Mouse (Mus musculus) 3T3-L1 (cell line): ENCODE data around the gene Arpc2.
A peak's percentile ranks its signal among the peaks of the same experiment; 100 is the strongest.
"Not testable (repeated sequence)": the region's sequence is repeated elsewhere in the genome, so short reads cannot be mapped to it uniquely, and the experiment has no call there.

ENCODE experiments used
- DNase-seq: peaks from one replicate; pipeline ENCODE4 v3.0.0-alpha.2; 2015; ENCODE audit warnings: low read depth, low spot score

Gene Arpc2

GRCm38 (mm10) chr1:74283686-74284463 lies 48.0 kb downstream of the Arpc2 start:
- peak; percentile 68 for DNase-seq

GRCm38 (mm10) chr1:74284543-74285160 lies 48.8 kb downstream of the Arpc2 start, which contains the start of the genes Aamp and Pnkd:
Gene Aamp, minus strand, starts transcription at chr1:74284738.
Gene Pnkd, plus strand, starts transcription at chr1:74284930.
- peak; percentile 100 for DNase-seq

- peak; percentile 57 for DNase-seq
Measured at GRCm38 (mm10) chr1:74285212-74286010, 49.5 kb downstream of the Arpc2 start.

DNA sequence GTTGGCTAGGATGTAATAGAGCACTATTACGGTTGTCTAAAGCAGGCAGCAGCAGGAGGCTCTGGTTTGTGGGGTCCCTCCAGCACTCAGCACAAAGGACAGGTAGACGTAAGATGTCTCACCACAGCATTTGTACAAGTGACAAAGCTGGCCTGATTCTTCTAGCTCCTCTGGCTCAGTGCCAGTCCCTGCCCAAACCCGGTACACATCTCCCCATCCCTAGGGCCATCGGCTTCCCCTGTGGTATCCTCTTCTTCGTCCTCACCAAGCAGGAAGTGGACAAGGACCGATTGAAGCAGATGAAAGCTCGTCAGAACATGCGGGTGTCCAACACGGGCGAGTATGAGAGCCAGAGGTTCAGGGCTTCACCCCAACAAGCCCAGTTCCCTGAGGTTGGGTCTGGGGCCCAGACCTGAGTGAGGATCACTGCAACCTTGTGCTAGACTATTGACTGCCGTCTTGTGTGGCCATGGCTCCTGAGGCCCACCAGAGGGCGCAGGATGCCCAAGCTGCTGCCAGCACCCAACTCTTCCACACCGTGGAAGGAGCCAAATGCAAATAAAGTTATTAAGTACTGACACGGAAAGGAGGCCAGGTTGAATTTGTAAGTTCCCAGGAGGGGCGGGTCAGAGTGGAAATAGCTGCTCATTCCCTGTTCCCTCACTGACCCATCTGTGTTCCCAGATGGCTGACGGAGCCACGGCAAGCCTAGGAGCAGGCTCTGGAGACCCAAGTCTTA lies 51.2 kb downstream of the Arpc2 start:
- DNase-seq, result not testable (repeated sequence)

- no peak for DNase-seq
Measured at GRCm38 (mm10) chr1:74288327-74288726, 52.4 kb downstream of the Arpc2 start.

DNA sequence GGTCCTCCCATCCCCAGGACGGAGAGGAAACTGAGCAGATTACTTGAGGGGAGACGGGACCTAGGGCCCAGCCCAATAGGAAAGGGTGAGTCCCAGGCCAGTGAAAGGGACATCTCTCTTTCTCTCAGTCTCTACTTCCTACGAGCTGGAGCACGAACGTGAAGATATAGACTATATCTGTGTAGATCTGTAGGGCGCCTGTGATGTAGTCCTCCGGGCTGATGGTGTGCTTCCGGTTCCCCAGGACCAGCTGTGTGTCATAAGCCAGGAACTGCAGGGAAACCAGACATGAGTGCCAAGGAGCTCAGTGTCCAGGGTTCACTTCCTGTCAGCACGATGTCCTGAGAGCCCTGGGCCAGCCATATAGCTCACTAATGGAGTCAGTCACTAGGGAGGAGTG lies 53.4 kb downstream of the Arpc2 start:
- DNase-seq, result no peak

GRCm38 (mm10) chr1:74289740-74290139 lies 53.9 kb downstream of the Arpc2 start:
- no peak for DNase-seq

DNA sequence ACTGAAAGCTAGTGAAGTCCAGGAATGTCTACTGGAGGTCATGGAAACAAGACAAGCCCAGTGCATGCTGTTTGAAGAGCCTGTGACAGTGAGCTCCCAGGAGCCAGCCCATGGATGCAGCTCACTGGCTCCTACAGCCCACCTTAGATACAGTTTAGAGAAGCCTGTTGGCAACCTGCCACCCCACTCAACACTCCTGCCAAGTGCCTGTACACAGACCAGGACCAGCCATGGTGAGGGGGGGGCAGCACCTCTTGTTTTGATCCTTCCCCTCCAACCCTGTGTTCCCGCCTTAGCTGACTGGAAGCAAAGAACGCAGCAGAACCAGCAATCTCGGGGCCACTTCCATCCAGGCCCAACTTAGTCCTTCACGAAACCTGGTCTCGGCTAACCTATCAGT lies 54.3 kb downstream of the Arpc2 start:
- DNase-seq, result no peak

GRCm38 (mm10) chr1:74292331-74293020 lies 56.6 kb downstream of the Arpc2 start:
- DNase-seq, result no peak

DNA sequence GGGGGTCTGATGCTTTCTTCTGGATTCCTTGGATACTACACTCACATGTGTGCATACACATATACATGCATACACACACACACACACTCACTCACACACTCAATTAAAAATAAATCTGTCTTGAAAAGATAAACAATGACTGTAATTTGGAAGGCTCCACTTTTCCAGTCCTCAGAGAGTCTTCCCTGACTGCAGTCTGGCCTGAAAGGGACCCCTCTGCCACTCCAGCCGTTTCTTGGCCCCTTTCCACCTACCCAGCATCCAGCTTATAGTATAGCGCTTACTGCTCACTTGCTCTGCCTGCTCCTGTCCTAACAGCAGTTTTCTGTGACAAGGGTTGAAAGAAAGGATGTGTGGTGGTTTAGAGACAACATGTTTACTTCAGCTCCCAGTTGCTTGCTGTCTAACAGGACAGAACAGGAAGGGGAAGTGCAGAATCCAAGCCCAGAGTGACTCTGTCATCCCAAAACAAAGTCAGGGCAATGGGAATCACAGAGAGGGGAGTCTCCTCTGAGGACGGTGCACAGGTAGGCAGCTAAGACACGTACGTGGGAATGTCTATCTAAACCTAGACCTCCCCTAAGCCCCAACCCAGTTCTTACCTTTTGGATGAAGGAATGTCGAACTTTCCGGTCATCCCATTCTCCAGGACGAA lies 57.5 kb downstream of the Arpc2 start:
- no peak for DNase-seq

GRCm38 (mm10) chr1:74294090-74294643 lies 58.3 kb downstream of the Arpc2 start:
- no peak for DNase-seq

DNA sequence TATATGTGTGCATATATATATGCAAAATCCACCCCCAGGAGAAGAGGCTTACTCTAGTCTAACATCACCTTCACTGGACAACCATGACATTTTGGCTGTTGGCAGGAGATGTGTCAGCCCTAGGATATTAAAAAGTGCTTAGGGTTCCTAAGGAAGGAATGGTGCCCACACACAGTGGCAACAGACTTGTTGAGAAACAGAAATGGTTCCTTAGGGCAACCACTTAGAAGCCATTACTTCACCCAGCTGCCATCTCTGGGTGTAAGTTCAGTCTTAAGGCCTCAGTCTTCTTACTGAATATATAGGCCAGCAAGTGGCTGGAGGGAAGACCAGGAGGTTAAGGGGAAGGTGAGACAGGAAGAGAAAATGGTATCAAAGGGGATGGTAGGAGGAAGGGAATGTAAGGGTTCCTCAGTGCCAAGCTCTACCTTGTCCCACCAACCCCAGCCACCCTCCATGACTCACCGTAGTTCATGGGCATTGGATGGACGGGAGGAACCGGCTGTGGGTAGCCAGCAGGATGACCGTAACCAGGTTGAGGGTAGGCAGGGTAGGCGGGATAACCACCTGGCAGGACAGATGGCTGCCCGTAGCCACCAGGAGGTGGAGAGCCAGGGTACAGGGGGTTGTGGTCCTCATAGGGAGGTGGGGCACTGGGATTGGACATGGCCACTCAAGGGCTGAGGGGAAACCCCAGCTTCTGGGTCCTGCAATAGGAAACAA lies 59.0 kb downstream of the Arpc2 start:
- DNase-seq, result no peak

GRCm38 (mm10) chr1:74295456-74296171 lies 59.7 kb downstream of the Arpc2 start:
- peak; percentile 99 for DNase-seq

- peak; percentile 55 for DNase-seq
Measured at GRCm38 (mm10) chr1:74296477-74296876, 60.6 kb downstream of the Arpc2 start.

- peak; percentile 61 for DNase-seq
Measured at GRCm38 (mm10) chr1:74297269-74297668, 61.4 kb downstream of the Arpc2 start.

GRCm38 (mm10) chr1:74298157-74298750 lies 62.4 kb downstream of the Arpc2 start:
- no peak for DNase-seq

GRCm38 (mm10) chr1:74298996-74299395 lies 63.1 kb downstream of the Arpc2 start:
- peak; percentile 72 for DNase-seq

DNA sequence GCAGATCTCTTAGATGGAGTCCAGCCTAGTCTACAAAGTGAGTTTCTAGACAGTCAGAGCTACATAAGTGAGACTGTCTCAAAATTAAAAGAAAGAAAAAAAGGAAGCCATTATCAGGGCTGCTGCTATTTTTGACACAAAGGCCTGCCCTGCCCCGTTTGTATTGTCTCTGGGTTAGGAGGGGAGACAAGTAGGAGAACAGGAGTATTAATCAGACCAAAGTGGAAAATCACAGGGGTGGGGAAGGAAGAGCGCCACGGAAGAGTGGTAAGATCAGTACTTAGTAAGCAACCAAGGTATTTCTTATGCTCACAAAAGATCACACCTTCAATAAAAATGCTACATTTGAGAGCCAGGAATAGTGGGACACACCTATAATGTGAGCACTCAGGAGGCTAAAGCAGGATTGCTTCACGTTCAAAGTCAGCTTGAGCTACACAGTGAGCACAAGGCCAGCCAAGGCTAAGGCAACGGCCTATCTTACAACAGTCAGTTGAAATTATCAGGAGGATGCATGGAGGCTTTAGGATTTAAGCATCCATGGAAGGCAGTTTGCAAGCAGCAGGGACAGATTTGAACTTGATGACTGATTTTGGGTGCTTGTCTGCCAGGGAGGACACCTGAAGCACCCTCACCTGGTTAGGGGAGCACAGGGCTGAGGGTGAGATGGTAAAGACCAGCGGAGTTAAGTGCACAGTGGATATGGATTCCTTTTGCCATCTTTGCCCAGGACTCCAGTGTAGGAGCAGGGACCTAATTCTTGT lies 64.6 kb downstream of the Arpc2 start:
- no peak for DNase-seq
